In genomic region chr11:35693136-35693535, GRCm38 (mm10) we compare ENCODE assay signal across 7 mouse cellular contexts.
DNase-seq lines count a peak whose midpoint lies in the region.

No protein-coding gene starts in this region.

- peak; percentile 4 to 18 for DNase-seq in CD8-positive naive resting alpha-beta T cell, adult 2 months (ENCODE audit: low read depth in 2 of 2, low spot score in 2 of 2)
- peak; percentile 86 for DNase-seq in MN1 (ENCODE audit: low spot score)
- peak; percentile 68 to 80 for DNase-seq in cerebellum, postnatal 25 days
- peak; percentile 41 for DNase-seq in gastrocnemius, postnatal 14 days
- DNase-seq in kidney, adult 8-10 months: peak; percentile 6 to 51
- DNase-seq in lung, postnatal 10 days: peak; percentile 65
- DNase-seq in right cerebral cortex, postnatal 14 days: peak; percentile 78

- intact Hi-C loops in gastrocnemius, postnatal 14 days (cut with DNase I; ENCODE audit: low total_unique reads): no loop called here

Comparison
In these comparisons a context has a peak if more than half of its experiments do, and no peak if none do; other contexts are left out.
1. Peak in every context shown above with its lines: DNase-seq.
2. DNase-seq: peak in every context shown above with its lines; median percentile 86 in MN1; 78 in right cerebral cortex, postnatal 14 days; 74 in cerebellum, postnatal 25 days; 65 in lung, postnatal 10 days; 41 in gastrocnemius, postnatal 14 days; 28 in kidney, adult 8-10 months; 11 in CD8-positive naive resting alpha-beta T cell, adult 2 months.